Mouse (Mus musculus): ENCODE measurements at regions not wholly inside any gene's neighbourhood (a gene's known extent, or its start where the extent isn't known, plus 50 kb on each side); places are given as distances from the start of the nearest gene placed in this dataset.

DNA sequence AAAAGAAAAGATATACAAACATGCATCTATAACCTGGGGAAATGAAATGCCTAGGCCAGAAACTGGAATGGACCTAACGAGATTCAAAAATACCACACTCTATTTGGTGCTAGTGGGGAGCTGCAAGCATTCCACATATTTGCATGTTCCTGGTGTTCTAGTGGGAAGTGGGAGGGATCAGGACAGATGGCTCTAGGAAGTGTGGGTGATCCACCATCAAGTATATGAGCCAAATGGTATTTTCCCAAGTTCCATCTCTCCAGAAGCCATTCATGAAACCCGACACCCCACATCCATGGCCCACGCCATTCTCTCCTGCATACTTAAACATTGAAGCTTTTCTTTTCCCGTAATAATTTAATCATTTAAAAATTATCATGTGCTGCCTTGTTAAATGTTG, 218.2 kb downstream of the Qdpr start:
- TF ChIP-seq POLR2AphosphoS2 (IDR thresholded peaks at IDR 0.05; ENCODE audit: low read depth, low read length) (no peak), CHD2 (IDR thresholded peaks at IDR 0.05; ENCODE audit: low read length) (no peak), EP300 (IDR thresholded peaks at IDR 0.05; ENCODE audit: low read length) (no peak), ZC3H11A (IDR thresholded peaks at IDR 0.05; ENCODE audit: low read depth, low read length) (no peak), RAD21 (IDR thresholded peaks at IDR 0.05; ENCODE audit: low read depth, low read length) (no peak), RCOR1 (conservative IDR thresholded peaks at IDR 0.05; ENCODE audit: low read depth, low read length) (no peak), POLR2A (IDR thresholded peaks at IDR 0.05; ENCODE audit: low read depth, low read length) (no peak), ETS1 (conservative IDR thresholded peaks at IDR 0.05; ENCODE audit: low read depth, low read length) (no peak), MAX (IDR thresholded peaks at IDR 0.05; ENCODE audit: low read length) (no peak), CTCF (conservative IDR thresholded peaks at IDR 0.05 in 1 of 2, IDR thresholded peaks at IDR 0.05 in 1 of 2; ENCODE audit: low read depth in 2 of 2, low read length in 2 of 2) (no peak), MYC (IDR thresholded peaks at IDR 0.05; ENCODE audit: low read depth, low read length) (no peak)
